Mouse (Mus musculus) olfactory bulb, adult 2 months (tissue): Measurements from ENCODE around the gene Prkaca.

Source experiments
- CTCF ChIP-seq: fragments of 200-500 bp; IDR thresholded peaks from 2 replicates; pipeline ENCODE4 v1.5.1; 2012; ENCODE audit warnings: low read depth, mild to moderate bottlenecking, low read length, moderate library complexity; ENCODE audit not compliant: insufficient read depth
- POLR2A ChIP-seq: fragments of 200-500 bp; IDR thresholded peaks from 2 replicates; pipeline ENCODE4 v1.6.1; 2012; ENCODE audit warnings: mild to moderate bottlenecking, low read depth, low read length, moderate library complexity; ENCODE audit not compliant: insufficient read depth

- TF ChIP-seq POLR2A (no peak), CTCF (no peak)
These were observed 48.2 kb upstream of the Prkaca start for GRCm38 (mm10) chr8:83924585-83924984.
